Mouse (Mus musculus) hematopoietic multipotent progenitor cell, adult 10-12 weeks (in vitro differentiated cells): ENCODE measurements around the gene Fam90a1a. TPM values are rescaled to one million over a fixed set of nuclear protein-coding genes. Genes with fewer than 3 reads are reported as not detected.

ENCODE experiments used
- polyA plus RNA-seq: library from polyadenylated mRNA; stranded (reverse); fragments of >175 nt; gene quantifications from 2 replicates; pipeline ENCODE4 v1.2.3, GENCODE M21; 2012; ENCODE audit warnings: low replicate concordance

The Fam90a1a gene
- polyA plus RNA-seq = not detected in 2 replicates

DNA sequence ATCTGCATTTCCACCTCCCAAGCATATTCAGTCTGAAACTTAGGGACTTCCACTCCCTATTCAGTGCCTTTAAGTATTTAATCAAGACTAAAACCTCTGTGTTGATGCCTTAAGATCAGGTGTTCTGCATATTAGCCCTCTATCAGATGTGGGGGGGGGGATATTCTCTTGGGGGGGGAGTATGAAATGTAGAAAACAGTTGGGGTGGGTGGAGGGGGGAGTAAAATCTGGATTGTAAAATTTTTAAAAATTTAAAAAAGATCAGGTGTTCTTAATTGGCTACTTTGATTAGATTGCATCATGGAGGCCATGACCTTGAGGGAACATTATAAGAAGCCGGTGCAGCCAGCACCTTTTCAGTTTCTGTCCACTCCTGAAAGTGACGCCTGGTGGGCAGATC is at the start of gene Fam90a1a:
Gene Fam90a1a, plus strand, starts transcription at position 301 of the 400 bp plus-strand sequence.

GRCm38 (mm10) chr8:21932610-21933009 is 25.9 kb upstream of the Fam90a1a start, which contains the start of gene Defb15:
Defb15 (minus strand) TSS chr8:21932710.

GRCm38 (mm10) chr8:21938052-21938451 is 20.5 kb upstream of the Fam90a1a start, which contains the start of gene Defb35:
Defb35 (plus strand) TSS chr8:21938352.

GRCm38 (mm10) chr8:21946462-21946861 is 12.1 kb upstream of the Fam90a1a start, which contains the start of gene Defb13:
Defb13 (plus strand) TSS chr8:21946762.

DNA sequence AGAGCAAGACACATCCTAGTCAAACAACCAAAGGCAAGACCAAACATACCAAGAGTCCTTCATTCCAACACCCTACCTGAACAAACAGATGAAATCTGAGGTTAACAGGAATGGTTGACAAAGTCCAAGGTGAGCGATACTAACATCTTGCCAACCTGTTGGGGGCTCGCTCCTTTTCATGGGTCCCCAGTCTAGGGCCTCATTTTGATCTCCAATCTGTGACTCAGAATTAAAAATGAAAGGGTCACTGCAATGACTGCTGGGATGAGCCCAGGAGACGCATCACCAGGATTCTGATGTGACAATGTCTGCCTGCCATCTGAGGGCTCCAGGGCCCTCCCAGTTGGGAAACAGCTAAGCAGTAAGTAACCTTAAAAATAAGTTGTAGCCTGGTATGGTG is 11.0 kb downstream of the Fam90a1a start, which contains the start of gene Ccdc70:
Gene Ccdc70, plus strand, starts transcription at position 301 of the 400 bp plus-strand sequence.

Other genes starting within 250 kb of the Fam90a1a start
- gene Defa24, start 224.2 kb upstream of the Fam90a1a start, polyA plus RNA-seq = not detected in 2 replicates
- not detected in 2 replicates for gene Defb50, start 135.2 kb upstream of the Fam90a1a start, polyA plus RNA-seq
- not detected in 2 replicates for gene Defb2, start 118.8 kb upstream of the Fam90a1a start, polyA plus RNA-seq
- not detected in 2 replicates for gene Defb10, start 99.8 kb upstream of the Fam90a1a start, polyA plus RNA-seq
- not detected in 2 replicates for gene Defb9, start 73.3 kb upstream of the Fam90a1a start, polyA plus RNA-seq
- not detected in 2 replicates for gene Defb11, start 52.3 kb upstream of the Fam90a1a start, polyA plus RNA-seq
- not detected in 2 replicates for gene Defb15, start 26.0 kb upstream of the Fam90a1a start, polyA plus RNA-seq
- gene Defb35, start 20.4 kb upstream of the Fam90a1a start, polyA plus RNA-seq = not detected in 2 replicates
- not detected in 2 replicates for gene Defb13, start 12.0 kb upstream of the Fam90a1a start, polyA plus RNA-seq
- gene Ccdc70, start 11.1 kb downstream of the Fam90a1a start, polyA plus RNA-seq = not detected in 2 replicates
- 0.60 and 2.2 TPM in 2 replicates for gene Atp7b, start 101.6 kb downstream of the Fam90a1a start, polyA plus RNA-seq
- 0.41 and 1.0 TPM in 2 replicates for gene Alg11, start 102.0 kb downstream of the Fam90a1a start, polyA plus RNA-seq
- gene Nek5, start 166.3 kb downstream of the Fam90a1a start, polyA plus RNA-seq = not detected in 2 replicates
- 1.3 and 2.1 TPM in 2 replicates for gene Nek3, start 207.7 kb downstream of the Fam90a1a start, polyA plus RNA-seq
- gene Ckap2, start 227.1 kb downstream of the Fam90a1a start, polyA plus RNA-seq = 1.2 and 2.3 TPM in 2 replicates
- gene Vps36, start 234.1 kb downstream of the Fam90a1a start, polyA plus RNA-seq = 5.9 and 8.5 TPM in 2 replicates